Mouse (Mus musculus): Measurements from ENCODE around the gene Endou. TPM values are rescaled to one million over a fixed set of nuclear protein-coding genes. Genes with fewer than 3 reads are reported as not detected.

Gene Endou
- total RNA-seq, 2 experiments from 2014 or later = 0.81 to 1.7 TPM

DNA sequence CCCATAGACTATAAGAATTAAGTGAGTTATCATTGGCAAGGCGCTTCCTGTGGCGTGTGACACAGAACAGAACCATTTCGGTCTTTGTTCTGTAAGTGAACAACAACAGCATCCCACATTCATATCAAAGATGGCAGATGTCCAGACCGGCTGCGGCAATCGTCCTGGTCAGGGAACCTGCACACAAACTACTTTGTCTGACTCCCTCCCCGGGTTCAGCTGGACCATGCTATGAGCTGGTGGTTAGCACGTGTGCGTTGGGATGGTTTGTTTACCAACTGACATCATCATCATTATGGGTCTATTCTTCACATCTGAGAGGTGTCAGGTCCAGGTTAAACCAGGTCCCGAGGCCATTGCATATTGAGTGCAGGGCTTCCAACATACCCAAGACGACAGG, 2.7 kb downstream of the Endou start:
- no peak for DNase-seq (ENCODE audit: low spot score in 2 of 2)

DNA sequence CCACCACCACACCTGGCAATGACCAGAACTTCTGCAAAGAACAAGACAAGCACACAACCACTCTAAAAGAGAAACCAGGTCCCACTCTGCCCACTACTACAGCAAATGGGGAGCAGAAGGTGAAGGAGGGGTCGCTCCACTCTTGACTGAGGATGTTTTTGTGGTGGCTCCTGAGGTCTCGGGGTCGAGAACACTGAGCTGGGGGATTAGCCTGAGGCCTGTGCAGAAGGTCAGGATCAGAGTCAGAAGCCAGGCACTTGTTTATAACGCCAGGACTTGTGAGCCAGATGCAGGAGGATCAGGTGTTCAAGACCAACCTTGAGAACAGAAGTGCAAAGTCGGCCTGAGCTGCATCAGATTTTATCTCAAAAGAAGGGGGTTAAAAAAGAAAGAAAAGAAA, 3.6 kb downstream of the Endou start:
- no peak for DNase-seq (ENCODE audit: low spot score in 2 of 2)

DNA sequence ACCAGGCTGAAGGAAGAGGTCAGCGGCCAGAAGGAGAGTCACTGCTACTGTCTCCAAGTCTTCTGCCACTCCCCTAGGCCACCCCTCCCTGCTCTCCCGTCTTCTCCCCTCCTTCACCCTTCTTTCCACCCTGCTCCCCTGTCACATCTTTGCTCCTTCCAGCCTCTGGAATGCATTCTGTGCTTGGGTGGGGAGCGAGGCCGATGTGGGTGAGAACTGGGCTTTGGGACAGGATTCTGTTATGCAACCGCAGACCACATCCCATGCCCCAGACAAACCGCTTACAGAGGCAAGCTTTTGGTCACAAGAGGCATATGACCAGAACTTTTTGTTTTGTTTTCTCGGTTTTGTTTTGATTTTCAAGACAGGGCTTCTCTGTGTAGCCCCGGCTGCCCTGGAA, 4.1 kb downstream of the Endou start:
- no peak for DNase-seq (ENCODE audit: low spot score in 2 of 2)

DNA sequence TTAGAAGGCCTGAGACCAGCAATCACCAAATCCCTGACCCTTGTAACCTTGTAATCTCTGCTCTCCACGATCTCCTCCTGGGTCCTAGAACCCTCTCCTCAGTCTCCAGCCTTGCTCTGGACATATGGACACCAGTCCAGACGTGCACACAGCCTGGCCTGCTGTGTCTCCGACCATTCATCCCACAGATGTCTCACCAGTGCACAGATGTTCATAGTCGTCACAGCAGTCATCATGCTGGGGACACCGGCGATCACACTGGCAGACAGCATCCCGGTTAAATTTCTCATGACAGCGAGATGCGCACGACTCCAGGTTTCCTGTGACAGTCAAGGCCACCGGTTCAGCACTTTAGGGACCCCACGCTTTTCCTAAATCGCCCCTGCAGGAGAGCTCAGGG, 4.8 kb downstream of the Endou start:
- DNase-seq (ENCODE audit: low spot score in 2 of 2) = no peak

DNA sequence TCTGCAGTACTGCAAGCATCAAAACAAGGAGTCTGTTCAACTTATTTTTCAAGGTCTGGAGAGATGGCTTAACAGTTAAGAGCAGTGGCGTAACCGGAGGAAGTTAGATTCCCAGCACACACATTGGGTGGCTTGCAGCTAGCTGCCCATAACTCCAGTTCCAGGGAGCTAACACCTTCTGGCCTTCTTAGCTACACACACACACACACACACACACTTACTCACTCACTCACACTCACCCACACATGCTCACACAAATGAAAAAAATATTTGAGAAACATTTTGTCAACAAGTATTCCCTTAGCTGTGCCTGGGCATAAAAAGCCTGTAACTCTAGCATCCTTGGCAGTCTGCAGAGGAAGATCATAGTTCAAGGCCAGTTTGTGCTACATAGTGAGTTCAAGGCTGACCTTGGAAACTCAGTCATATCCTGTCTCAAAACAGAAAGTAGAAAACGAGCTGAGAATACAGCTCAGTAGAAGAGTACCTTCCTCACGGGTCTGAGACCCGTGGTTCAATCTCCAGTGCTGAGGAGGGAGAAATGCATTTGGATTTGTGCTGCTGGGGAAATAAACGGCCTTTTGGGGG, 5.8 kb downstream of the Endou start:
- no peak for DNase-seq (ENCODE audit: low spot score in 2 of 2)

DNA sequence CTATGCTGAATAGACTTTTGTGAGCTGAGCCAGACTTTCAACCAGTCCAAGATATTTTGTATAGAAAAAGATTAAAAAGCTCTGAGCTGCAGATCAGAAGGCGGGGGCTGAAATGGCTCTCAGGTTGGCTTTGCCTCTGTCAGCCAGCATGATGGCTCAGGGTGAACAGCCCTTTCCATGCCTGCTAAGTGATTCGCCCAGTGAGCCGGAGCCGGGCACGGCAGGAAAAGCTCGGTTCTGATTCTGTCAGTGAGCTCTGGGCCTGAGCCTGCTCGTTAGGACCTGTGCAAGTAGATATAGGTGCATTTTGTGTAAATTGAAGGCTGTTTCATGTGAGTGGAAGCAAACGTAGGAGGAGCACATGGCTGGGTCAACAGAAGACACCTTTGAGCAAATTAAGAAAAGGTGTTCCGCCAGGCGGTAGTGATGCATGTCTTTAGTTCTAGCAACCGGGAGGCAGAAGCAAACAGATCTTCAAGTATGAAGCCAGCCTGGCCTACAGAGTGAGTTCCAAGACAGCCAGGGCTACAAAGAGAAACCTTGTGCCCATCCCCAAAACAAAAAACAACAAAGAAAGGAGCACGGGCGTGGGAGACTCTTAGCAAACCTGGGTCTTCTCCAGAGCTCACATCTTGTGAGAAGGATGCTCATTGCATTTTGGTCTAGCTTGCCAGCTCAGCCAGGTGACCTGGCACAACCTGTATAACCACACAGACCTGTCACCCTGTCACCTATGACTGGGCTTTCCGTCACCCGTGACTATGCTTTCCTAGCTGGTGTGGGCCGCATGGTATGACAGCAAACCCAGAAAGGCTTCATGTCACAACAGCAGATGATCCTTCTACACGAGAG, 6.6 kb downstream of the Endou start:
- no peak for DNase-seq (ENCODE audit: low spot score in 2 of 2)

DNA sequence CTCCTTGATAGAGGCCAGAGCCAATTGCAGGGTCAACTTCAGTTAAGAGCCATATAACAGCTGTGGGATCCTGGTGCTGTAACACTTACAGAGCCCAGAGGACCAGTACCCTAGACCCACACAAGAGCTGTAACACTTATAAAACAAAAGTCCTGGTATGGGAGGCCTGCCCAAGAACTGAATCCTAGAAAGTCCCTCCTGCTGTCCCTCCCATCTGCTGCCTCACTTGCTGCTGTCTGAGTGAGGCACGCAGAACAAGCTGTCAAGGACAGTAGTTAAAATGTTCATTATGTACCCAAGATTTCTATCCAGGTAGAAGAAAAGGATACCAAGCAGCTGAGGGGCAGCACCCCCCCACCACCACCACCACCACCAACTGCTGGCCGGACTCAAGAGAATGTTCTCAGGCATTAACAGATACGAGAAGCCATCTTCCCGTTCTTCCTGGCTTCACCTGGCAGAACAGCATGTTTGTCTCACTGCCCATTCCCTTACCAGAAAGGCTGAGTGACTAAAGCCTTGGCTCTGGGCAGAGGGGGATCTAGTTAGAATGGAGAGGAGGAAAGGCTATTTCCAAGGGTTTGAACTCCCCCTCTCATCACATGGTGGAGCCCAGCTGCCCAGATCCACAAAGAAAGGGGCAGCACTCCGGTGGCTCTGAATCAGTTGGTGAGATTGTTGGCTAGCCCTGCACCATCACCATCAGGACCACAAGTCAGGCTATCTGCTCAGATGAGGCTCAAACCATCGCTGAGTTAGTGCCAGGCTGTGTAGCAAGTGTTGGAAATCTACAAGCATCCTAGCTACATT, 7.4 kb downstream of the Endou start:
- peak; percentile 36 to 57 for DNase-seq (ENCODE audit: low spot score in 2 of 2)

DNA sequence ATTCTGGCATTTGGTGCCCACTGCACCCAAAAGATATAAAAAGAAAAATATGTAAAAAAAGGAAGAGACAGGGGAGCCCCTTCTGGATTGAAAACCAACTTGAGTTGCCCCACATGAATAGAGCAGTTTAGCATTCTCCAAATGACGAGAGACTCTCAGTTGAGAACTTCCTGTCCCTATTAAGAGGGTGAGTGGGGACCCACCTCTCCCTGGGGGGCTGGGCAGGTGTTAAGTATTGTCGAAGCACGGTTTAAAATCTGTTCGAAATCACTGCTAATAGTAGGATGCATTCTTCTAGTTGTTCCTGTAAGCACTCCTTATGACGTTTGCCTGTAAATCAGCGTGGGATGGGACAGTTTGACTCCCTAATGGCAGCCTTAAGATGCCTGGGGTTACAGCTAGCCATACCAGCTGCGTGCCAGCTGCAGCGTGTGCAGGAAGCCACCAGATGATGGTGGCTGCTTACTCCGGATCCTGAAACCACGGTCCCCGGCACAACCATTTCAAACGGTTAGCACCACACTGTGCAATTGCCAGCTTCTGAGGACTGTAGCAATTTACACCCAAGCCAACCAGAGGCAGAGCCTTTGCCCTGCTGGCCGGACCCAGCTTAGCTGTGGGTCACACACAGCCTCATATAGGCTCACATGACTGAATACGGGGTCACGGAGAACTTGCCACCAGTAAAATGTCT, 10.0 kb downstream of the Endou start:
- no peak for DNase-seq (ENCODE audit: low spot score in 2 of 2)

DNA sequence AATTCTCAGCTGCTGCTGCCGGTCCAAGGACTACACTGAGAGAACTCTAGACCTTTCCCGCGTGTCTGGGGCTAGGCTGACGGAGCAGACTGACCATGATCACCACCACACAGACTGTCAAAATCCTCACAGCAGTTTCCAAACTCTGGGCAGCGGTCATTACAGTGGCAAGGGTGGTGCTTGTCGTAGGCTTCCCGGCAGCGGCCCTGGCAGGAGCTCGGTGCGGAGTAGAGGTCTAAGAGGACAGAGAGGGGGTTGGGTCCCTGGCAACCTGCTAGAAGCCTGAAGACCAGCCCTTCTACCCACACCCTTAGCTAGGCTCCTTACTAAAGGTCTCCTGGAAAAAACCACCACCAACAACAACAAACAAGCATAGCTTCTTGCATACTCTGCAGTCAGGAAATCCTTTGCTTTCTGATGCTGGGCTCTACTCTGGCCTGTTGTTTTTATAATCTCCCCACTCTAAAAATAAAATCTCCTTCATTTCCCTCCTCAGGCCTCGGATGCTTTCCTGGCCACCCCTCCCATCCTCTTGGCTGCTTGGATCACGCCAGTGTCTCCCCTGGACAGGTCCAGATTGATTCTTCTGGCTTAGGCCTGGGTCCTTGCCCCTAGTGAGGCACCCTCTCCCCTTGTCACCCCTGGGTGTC, 11.0 kb downstream of the Endou start:
- no peak for DNase-seq (ENCODE audit: low spot score in 2 of 2)

DNA sequence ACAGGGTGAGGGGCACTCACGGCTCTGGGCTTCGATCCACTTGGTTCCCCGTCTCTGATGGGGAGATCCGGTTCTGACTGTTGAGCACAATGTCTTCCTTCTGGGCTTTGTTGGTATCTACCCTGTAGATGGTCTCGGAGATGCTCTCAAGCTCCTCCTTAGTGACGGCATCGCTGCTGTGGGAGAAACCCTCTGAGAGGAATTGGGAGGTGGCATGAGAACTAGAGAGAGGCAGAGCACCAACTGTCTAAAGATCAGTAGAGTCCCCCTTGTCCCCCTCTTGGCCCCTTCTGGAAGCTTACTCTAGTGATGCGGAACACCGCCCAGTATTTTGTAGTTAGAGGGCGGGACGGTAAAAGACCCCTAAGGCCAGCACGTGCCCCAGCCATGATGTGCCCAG, 11.6 kb downstream of the Endou start:
- DNase-seq (ENCODE audit: low spot score in 2 of 2) = no peak

DNA sequence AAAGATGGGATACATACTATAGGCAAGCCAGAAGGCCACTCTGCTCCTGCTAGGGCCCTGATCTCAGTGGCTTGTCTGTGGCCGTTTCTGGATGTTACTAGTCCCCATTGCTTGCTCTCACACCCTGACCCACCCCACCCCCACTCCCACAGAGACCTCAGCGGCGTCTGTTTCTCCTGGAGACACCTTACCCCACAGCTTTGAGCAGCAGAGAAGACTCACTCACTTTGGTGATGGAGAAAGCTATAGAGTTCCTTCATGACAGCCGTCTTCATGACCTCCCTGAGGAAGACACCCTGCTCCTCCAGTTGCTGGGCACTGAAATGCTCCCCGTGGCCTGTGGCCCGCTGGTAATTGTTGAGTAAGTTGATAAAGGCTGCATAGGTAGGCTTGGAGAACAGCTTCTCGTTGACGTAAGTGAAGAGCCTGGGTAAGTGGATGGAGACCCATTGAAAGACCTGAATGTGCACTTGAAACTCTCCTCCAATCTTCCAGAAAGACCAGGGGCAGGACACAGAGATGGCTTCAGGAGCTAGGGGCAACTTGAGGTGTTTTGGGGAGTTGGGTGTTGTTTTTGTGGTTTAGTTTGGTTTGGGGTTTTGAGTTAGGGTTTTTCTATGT, 12.5 kb downstream of the Endou start:
- DNase-seq (ENCODE audit: low spot score in 2 of 2) = no peak

DNA sequence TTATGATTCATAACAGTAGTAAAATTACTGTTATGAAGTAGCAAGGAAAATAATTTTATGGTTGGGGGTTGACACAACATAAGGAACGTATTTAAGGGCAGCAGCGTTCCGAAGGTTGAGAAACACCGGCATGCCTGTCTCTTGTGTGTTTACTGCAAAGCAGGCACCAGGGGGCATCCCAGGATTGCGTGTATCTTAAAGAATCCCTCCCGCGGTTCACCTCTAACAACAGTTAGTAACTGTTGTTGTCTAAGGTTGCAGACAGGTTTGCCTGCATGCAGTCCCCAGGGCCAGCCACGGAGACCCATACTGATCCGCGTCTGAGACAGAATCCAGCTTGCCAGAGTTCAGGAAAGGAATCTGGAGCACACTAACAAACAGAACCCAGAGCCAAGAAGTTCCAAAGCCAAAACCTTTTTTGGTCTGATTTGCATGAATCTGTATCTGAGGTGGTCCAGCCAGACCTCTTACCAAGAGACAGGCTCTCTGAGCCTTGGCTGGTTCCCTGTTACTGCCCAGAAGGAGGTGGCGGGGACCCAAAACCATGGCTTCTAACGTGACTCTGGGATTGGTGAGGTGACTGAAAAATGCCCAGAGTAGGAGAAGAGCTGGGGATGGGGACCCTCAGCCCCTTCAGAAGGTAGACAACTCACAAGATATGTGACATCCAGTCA, 13.1 kb downstream of the Endou start:
- DNase-seq (ENCODE audit: low spot score in 2 of 2) = peak; percentile 35 to 58

DNA sequence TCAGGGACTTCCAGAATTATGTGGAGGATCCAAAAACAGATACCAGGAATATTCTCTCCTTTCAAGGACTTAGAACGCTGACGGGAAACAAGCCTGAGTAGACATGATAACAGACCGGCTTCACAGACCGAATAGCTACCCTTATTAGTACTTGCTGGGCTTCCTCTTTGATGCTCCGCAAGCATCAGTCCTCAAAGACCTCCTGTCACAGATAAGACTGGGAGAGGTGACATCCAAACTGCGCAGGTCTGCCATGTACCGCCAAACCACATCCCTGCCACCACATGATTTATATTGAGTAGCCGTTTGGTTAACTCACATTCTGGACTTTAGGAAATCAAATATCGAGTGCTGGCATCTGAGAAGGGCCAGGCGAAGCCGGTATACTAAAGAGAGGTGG, 14.4 kb downstream of the Endou start:
- DNase-seq (ENCODE audit: low spot score in 2 of 2) = no peak

DNA sequence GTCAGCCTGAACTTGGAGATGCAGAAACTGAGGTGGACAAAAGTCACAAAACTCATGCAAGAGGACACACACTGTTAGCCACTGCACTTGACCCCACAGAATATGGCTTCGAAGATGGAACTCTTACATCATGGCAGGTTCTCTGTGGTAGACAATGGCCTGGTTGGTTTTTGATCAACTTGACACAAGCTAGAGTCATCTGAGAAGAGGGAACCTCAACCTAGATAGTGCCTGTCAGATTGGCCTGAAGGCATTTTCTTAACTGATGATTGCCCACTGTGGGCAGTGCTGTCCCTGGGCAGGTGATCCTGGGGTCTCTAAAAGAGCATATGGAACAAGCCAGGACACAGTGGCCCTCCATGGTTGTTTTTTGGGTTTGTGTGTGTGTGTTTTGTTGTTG, 15.4 kb downstream of the Endou start:
- DNase-seq (ENCODE audit: low spot score in 2 of 2) = no peak

DNA sequence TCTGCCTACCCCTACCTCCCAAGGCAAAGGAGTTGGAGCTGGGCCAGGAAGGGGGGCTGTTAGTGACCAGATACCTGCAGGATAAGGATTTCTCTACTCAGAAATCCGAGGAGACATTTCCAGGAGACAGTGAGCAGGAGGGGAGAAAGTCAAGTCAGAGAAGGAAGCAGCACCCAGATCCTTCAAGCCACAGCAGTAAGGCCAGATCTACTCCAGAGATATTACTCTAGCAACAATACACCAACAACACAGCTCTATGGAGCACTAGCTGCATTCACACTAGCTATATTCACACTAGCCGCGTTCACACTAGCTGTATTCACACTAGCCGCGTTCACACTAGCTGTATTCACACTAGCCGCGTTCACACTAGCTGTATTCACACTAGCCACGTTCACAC, 16.1 kb downstream of the Endou start:
- no peak for DNase-seq (ENCODE audit: low spot score in 2 of 2)

DNA sequence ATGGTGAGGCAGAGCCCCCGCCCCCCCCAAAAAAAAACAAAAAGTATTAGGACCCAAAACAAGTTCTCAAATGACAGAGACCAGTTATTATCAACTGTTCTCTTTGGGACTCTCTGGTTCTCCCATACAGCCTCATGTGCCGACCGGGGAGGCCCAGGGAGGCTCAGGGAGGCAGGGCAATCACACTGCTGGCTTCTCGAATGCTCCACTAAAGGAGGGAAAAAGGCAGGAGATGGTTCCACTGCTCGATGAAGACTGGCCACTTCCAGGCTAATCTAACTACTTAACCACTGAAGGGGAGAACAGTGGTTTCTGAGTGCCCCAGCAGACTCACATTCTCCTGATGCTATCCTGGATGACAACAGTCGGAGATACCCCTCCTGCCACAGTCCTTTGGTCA, 18.6 kb downstream of the Endou start:
- DNase-seq (ENCODE audit: low spot score in 2 of 2) = no peak

DNA sequence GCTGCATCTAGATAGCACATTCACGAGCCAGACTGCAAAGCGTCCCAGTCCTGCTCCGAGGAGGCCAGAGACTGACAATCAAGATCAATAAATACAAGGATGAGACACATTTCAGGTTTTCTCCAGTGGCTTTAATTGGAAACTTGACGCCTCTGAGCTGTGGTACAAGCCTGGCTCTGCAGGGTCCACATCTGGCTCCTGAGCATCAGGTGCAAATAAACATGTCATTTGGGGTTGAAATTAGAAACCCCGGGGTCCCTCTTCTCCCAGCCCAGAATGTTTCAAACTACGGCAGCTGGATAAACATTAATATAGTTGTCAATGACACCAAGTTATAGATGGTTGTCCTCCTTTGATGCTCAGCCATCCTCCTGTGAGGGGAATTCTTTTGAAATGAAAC, 20.2 kb downstream of the Endou start:
- DNase-seq (ENCODE audit: low spot score in 2 of 2) = no peak

DNA sequence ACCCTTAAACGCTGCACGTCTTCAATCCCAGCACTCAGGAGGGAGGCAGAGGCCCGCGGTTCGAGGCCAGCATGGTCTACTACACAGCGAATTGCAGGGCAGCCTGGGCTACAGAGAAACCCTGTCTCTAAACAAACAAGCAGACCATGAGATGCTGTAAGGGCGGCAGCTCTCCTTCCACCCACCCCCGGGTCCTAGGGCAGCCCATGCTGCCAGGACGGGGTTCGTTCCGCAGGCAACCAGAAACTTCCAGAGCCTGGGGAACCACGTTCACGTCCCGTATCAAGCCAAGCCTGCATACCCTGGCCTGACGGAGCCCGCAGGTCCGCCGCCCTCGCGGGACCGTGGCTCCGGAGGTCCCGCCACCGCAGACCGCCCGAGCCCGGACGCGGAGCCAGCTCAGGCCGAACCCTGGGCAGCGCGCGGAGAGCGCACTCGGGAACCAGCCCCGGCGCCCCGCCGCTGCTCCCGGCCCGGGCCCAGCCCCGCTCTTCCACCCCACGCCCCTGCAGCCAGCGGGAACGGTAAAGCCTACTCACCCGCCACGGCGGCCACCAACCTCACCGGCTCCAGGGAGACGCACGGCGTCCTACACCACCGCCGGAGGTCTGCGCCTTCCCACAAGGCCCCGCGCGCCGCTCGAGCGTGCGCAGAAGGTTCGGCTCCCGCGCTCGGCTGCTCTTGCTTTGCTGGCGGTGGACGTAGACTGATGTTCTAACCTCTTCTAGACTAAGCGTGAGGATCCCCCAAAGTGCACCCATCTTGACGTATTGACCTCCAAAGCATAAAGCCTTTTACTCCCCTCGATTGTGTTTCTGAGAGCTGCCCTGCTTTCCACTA, 25.7 kb downstream of the Endou start, which contains the start of gene Rpap3:
TSS of gene Rpap3 (minus strand) at position 615 of the 840 bp plus-strand sequence.
- DNase-seq (ENCODE audit: low spot score in 2 of 2) = peak; percentile 79 to 83

DNA sequence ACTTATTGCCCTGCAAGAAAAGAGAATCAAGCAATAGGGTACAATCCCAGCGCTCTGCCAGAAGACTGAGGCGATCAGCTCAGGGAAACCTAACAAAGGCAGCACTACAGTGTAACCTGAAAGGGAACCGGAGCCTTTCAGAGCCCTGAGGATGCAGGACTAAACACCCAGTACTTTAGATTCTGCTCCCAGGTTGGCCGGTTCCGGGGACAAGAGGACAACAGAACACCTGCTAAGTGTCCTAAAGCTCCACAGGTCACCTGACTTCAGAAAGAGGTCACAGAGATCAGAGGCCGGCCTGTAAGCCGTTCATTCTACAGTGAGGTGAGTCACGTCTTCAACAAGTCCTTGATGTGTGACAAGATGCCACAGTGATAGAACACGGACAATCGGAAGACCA, 34.5 kb downstream of the Endou start:
- no peak for DNase-seq (ENCODE audit: low spot score in 2 of 2)

Measured in layer of hippocampus, postnatal 14 days (tissue).